Mouse (Mus musculus): ENCODE results near the gene Dnajc1. TPM values are rescaled to one million over a fixed set of nuclear protein-coding genes. Genes with fewer than 3 reads are reported as not detected.

Dnajc1 gene
- polyA plus RNA-seq, 1 experiment from 2014 or later = 22.6 TPM

- H3K27ac ChIP-seq (replicated peaks) = no peak overlapping the region
- H3K4me3 ChIP-seq (replicated peaks) = no peak overlapping the region
- H3K9ac ChIP-seq (replicated peaks) = no peak overlapping the region
- ATAC-seq (ENCODE audit: low FRiP score) = no peak
- H3K4me2 ChIP-seq = no peak overlapping the region
- WGBS = 92% methylated on average over 1 of the region's 1 CpGs
- H3K4me1 ChIP-seq = no peaks in the 10 kb centered on the region
- peaks cover 6% of the 10 kb centered on the region; the same call in 1 of the 2 replicates for H3K36me3 ChIP-seq
- no peaks in the 10 kb centered on the region for H3K27me3 ChIP-seq (replicated peaks)
- no peaks in the 10 kb centered on the region; the same call in 1 of the 2 replicates for H3K9me3 ChIP-seq (replicated peaks)
Measured at GRCm38 (mm10) chr2:18265736-18266135, 126.9 kb downstream of the Dnajc1 start.

- no peak for ATAC-seq (ENCODE audit: low FRiP score)
- Histone ChIP-seq H3K9ac (replicated peaks) (no peak overlapping the region), H3K27ac (replicated peaks) (no peak overlapping the region), H3K27me3 (replicated peaks) (no peaks in the 10 kb centered on the region), H3K36me3 (peaks cover 6% of the 10 kb centered on the region; the same call in 1 of the 2 replicates), H3K9me3 (replicated peaks) (no peaks in the 10 kb centered on the region; the same call in 1 of the 2 replicates), H3K4me3 (replicated peaks) (no peak overlapping the region), H3K4me2 (no peak overlapping the region), H3K4me1 (no peaks in the 10 kb centered on the region)
- WGBS = 80% methylated on average over 3 of the region's 3 CpGs
Measured at GRCm38 (mm10) chr2:18264579-18264978, 128.1 kb downstream of the Dnajc1 start.

- no peak overlapping the region for H3K27ac ChIP-seq (replicated peaks)
- H3K9ac ChIP-seq (replicated peaks) = no peak overlapping the region
- H3K9me3 ChIP-seq (replicated peaks) = no peaks in the 10 kb centered on the region; the same call in 1 of the 2 replicates
- H3K36me3 ChIP-seq = peaks cover 6% of the 10 kb centered on the region; the same call in 1 of the 2 replicates
- H3K4me2 ChIP-seq = no peak overlapping the region
- no peak for ATAC-seq (ENCODE audit: low FRiP score)
- WGBS = 36% methylated on average over 1 of the region's 1 CpGs
- H3K4me3 ChIP-seq (replicated peaks) = no peak overlapping the region
- H3K4me1 ChIP-seq = no peaks in the 10 kb centered on the region
- H3K27me3 ChIP-seq (replicated peaks) = no peaks in the 10 kb centered on the region
Measured at GRCm38 (mm10) chr2:18262298-18262697, 130.3 kb downstream of the Dnajc1 start.

GRCm38 (mm10) chr2:18249224-18249623, 143.4 kb downstream of the Dnajc1 start:
- H3K4me3 ChIP-seq (replicated peaks) = no peak overlapping the region
- peaks cover 15% of the 10 kb centered on the region for H3K36me3 ChIP-seq
- H3K27me3 ChIP-seq (replicated peaks) = no peaks in the 10 kb centered on the region
- H3K9me3 ChIP-seq (replicated peaks) = no peaks in the 10 kb centered on the region
- no peaks in the 10 kb centered on the region for H3K4me1 ChIP-seq
- ATAC-seq (ENCODE audit: low FRiP score) = no peak
- H3K27ac ChIP-seq (replicated peaks) = no peak overlapping the region
- 86% methylated on average over 3 of the region's 3 CpGs for WGBS
- H3K9ac ChIP-seq (replicated peaks) = no peak overlapping the region
- H3K4me2 ChIP-seq = no peak overlapping the region

- Histone ChIP-seq H3K27ac (replicated peaks) (no peak overlapping the region), H3K4me1 (peaks cover 10% of the 10 kb centered on the region), H3K27me3 (replicated peaks) (no peaks in the 10 kb centered on the region), H3K4me3 (replicated peaks) (no peak overlapping the region), H3K4me2 (no peak overlapping the region), H3K9me3 (replicated peaks) (no peaks in the 10 kb centered on the region), H3K9ac (replicated peaks) (no peak overlapping the region), H3K36me3 (0 out of 2 replicates have a peak, but pooled peaks cover 3% of the 10 kb centered on the region)
- WGBS = 95% methylated on average over 5 of the region's 5 CpGs
- ATAC-seq (ENCODE audit: low FRiP score) = no peak
Measured at GRCm38 (mm10) chr2:18235524-18235923, 157.1 kb downstream of the Dnajc1 start.

- no peak overlapping the region for H3K4me2 ChIP-seq
- ATAC-seq (ENCODE audit: low FRiP score) = no peak
- H3K36me3 ChIP-seq = 0 out of 2 replicates have a peak, but pooled peaks cover 3% of the 10 kb centered on the region
- H3K9ac ChIP-seq (replicated peaks) = no peak overlapping the region
- no peaks in the 10 kb centered on the region for H3K9me3 ChIP-seq (replicated peaks)
- H3K4me3 ChIP-seq (replicated peaks) = no peak overlapping the region
- 8% methylated on average over 5 of the region's 5 CpGs for WGBS
- H3K4me1 ChIP-seq = peaks cover 10% of the 10 kb centered on the region
- H3K27me3 ChIP-seq (replicated peaks) = no peaks in the 10 kb centered on the region
- no peak overlapping the region for H3K27ac ChIP-seq (replicated peaks)
Measured at GRCm38 (mm10) chr2:18232883-18233567, 159.6 kb downstream of the Dnajc1 start.

GRCm38 (mm10) chr2:18231143-18231542, 161.5 kb downstream of the Dnajc1 start:
- Histone ChIP-seq H3K4me3 (replicated peaks) (no peak overlapping the region), H3K4me2 (no peak overlapping the region), H3K9me3 (replicated peaks) (no peaks in the 10 kb centered on the region), H3K4me1 (peaks cover 10% of the 10 kb centered on the region), H3K36me3 (0 out of 2 replicates have a peak, but pooled peaks cover 3% of the 10 kb centered on the region), H3K27ac (replicated peaks) (no peak overlapping the region), H3K27me3 (replicated peaks) (no peaks in the 10 kb centered on the region), H3K9ac (replicated peaks) (no peak overlapping the region)
- ATAC-seq (ENCODE audit: low FRiP score) = no peak
- WGBS = 74% methylated on average over 4 of the region's 4 CpGs

GRCm38 (mm10) chr2:18229279-18229678, 163.4 kb downstream of the Dnajc1 start:
- WGBS = 16% methylated on average over 2 of the region's 2 CpGs

GRCm38 (mm10) chr2:18228486-18229062, 164.1 kb downstream of the Dnajc1 start:
- H3K4me2 ChIP-seq = no peak overlapping the region
- ATAC-seq (ENCODE audit: low FRiP score) = no peak
- H3K27me3 ChIP-seq (replicated peaks) = no peaks in the 10 kb centered on the region
- no peaks in the 10 kb centered on the region for H3K9me3 ChIP-seq (replicated peaks)
- 73% methylated on average over 8 of the region's 8 CpGs for WGBS
- no peak overlapping the region for H3K9ac ChIP-seq (replicated peaks)
- H3K36me3 ChIP-seq = 0 out of 2 replicates have a peak, but pooled peaks cover 3% of the 10 kb centered on the region
- no peak overlapping the region for H3K4me3 ChIP-seq (replicated peaks)
- H3K27ac ChIP-seq (replicated peaks) = no peak overlapping the region
- H3K4me1 ChIP-seq = peaks cover 6% of the 10 kb centered on the region; the same call in 1 of the 2 replicates

More at GRCm38 (mm10) chr2:18229279-18229678, 163.4 kb downstream of the Dnajc1 start:
- Histone ChIP-seq H3K9ac (replicated peaks) (no peak overlapping the region), H3K27ac (replicated peaks) (no peak overlapping the region), H3K27me3 (replicated peaks) (no peaks in the 10 kb centered on the region), H3K4me1 (peaks cover 10% of the 10 kb centered on the region), H3K4me3 (replicated peaks) (no peak overlapping the region), H3K4me2 (no peak overlapping the region), H3K36me3 (0 out of 2 replicates have a peak, but pooled peaks cover 3% of the 10 kb centered on the region), H3K9me3 (replicated peaks) (no peaks in the 10 kb centered on the region)
- ATAC-seq (ENCODE audit: low FRiP score) = no peak

- peaks cover 26% of the 10 kb centered on the region for H3K36me3 ChIP-seq
- 84% methylated on average over 13 of the region's 13 CpGs for WGBS
Measured at GRCm38 (mm10) chr2:18219569-18219968, 173.1 kb downstream of the Dnajc1 start.

GRCm38 (mm10) chr2:18219136-18219535, 173.5 kb downstream of the Dnajc1 start:
- WGBS = 86% methylated on average over 8 of the region's 8 CpGs

More at GRCm38 (mm10) chr2:18219569-18219968, 173.1 kb downstream of the Dnajc1 start:
- Histone ChIP-seq H3K9ac (replicated peaks) (no peak overlapping the region), H3K27me3 (replicated peaks) (no peaks in the 10 kb centered on the region), H3K4me1 (no peaks in the 10 kb centered on the region), H3K4me2 (no peak overlapping the region), H3K9me3 (replicated peaks) (no peaks in the 10 kb centered on the region), H3K4me3 (replicated peaks) (no peak overlapping the region), H3K27ac (replicated peaks) (no peak overlapping the region)
- no peak for ATAC-seq (ENCODE audit: low FRiP score)

GRCm38 (mm10) chr2:18218500-18218899, 174.1 kb downstream of the Dnajc1 start:
- no peaks in the 10 kb centered on the region for H3K27me3 ChIP-seq (replicated peaks)
- WGBS = 77% methylated on average over 5 of the region's 5 CpGs
- peaks cover 35% of the 10 kb centered on the region for H3K36me3 ChIP-seq
- no peak for ATAC-seq (ENCODE audit: low FRiP score)
- H3K27ac ChIP-seq (replicated peaks) = no peak overlapping the region
- H3K4me2 ChIP-seq = no peak overlapping the region
- no peak overlapping the region for H3K4me3 ChIP-seq (replicated peaks)
- H3K9me3 ChIP-seq (replicated peaks) = no peaks in the 10 kb centered on the region
- H3K9ac ChIP-seq (replicated peaks) = no peak overlapping the region
- no peaks in the 10 kb centered on the region for H3K4me1 ChIP-seq

More at GRCm38 (mm10) chr2:18219136-18219535, 173.5 kb downstream of the Dnajc1 start:
- Histone ChIP-seq H3K4me1 (no peaks in the 10 kb centered on the region), H3K36me3 (peaks cover 30% of the 10 kb centered on the region), H3K9ac (replicated peaks) (no peak overlapping the region), H3K4me3 (replicated peaks) (no peak overlapping the region), H3K9me3 (replicated peaks) (no peaks in the 10 kb centered on the region), H3K27ac (replicated peaks) (no peak overlapping the region), H3K4me2 (no peak overlapping the region), H3K27me3 (replicated peaks) (no peaks in the 10 kb centered on the region)
- ATAC-seq (ENCODE audit: low FRiP score) = no peak

Measured in neural tube, embryonic 15.5 days (tissue).